Mouse (Mus musculus) neural tube, embryonic 11.5 days (tissue): ENCODE data around the gene Smad1. TPM values are rescaled to one million over a fixed set of nuclear protein-coding genes. Genes with fewer than 3 reads are reported as not detected.

Experiments
- ATAC-seq: fragments of 200-750 bp; cut with Nextera tagmentation; 2 replicates; pipeline ENCODE4 v1.8.0; 2017; ENCODE audit warnings: moderate number of reproducible peaks, mild to moderate bottlenecking, moderate TSS enrichment, moderate library complexity; ENCODE audit not compliant: insufficient read depth, low FRiP score, low TSS enrichment
- DNase-seq: peaks from one replicate; pipeline ENCODE4 v3.0.0-alpha.2; 2015; ENCODE audit warnings: low spot score
- H3K27ac ChIP-seq: fragments of 300-500 bp; sonication (generic); 2 replicates; pipeline ENCODE4 v1.5.1; 2014; ENCODE audit warnings: low read depth, mild to moderate bottlenecking, low read length
- H3K27me3 ChIP-seq: fragments of 300-500 bp; sonication (generic); 2 replicates; pipeline ENCODE4 v1.6.1; 2014; ENCODE audit warnings: mild to moderate bottlenecking, low read length, mixed read lengths; ENCODE audit not compliant: control insufficient read depth, insufficient read depth
- H3K36me3 ChIP-seq: fragments of 300-500 bp; sonication (generic); 2 replicates; pipeline ENCODE4 v1.6.1; 2014; ENCODE audit warnings: mild to moderate bottlenecking, low read length, moderate library complexity, mixed read lengths; ENCODE audit not compliant: control insufficient read depth, insufficient read depth
- H3K4me1 ChIP-seq: fragments of 300-500 bp; sonication (generic); 2 replicates; pipeline ENCODE4 v1.6.1; 2014; ENCODE audit warnings: low read length, mixed read lengths; ENCODE audit not compliant: control insufficient read depth, insufficient read depth
- H3K4me2 ChIP-seq: fragments of 300-500 bp; sonication (generic); 2 replicates; pipeline ENCODE4 v1.6.1; 2014; ENCODE audit warnings: low read depth, mild to moderate bottlenecking, moderate library complexity
- H3K4me3 ChIP-seq: fragments of 300-500 bp; sonication (generic); 2 replicates; pipeline ENCODE4 v1.5.1; 2014; ENCODE audit warnings: low read depth, low read length
- H3K9ac ChIP-seq: fragments of 300-500 bp; sonication (generic); 2 replicates; pipeline ENCODE4 v1.6.1; 2014; ENCODE audit warnings: mild to moderate bottlenecking, low read length
- H3K9me3 ChIP-seq: fragments of 300-500 bp; sonication (generic); 2 replicates; pipeline ENCODE4 v1.6.1; 2016; ENCODE audit warnings: low read length; ENCODE audit not compliant: control insufficient read depth
- WGBS: fragments of 180-500 bp; shearing (Covaris S2); extraction: QIAGEN DNeasy Blood & Tissue Kit; methylation state at CpG from one replicate; pipeline ENCODE4 v1.1.7; 2014; 5-methylcytosine and 5-hydroxymethylcytosine counted together
- polyA plus RNA-seq: library from polyadenylated mRNA; unstranded; fragments of >200 nt; fragmentation: Nextera tagmentation; extraction: Ambion mirVana; gene quantifications from 2 replicates; pipeline ENCODE4 v1.2.1, GENCODE M21; 2014

Gene Smad1
- polyA plus RNA-seq, 1 experiment from 2014 or later, result 72.5 TPM

GRCm38 (mm10) chr8:79369163-79369562 is 30.2 kb downstream of the Smad1 start:
- H3K36me3 ChIP-seq, result peaks cover 12% of the 10 kb centered on the region
- DNase-seq (no peak), ATAC-seq (no peak)
- no peak overlapping the region for H3K9ac ChIP-seq
- H3K4me1 ChIP-seq, result no peaks in the 10 kb centered on the region
- no peak overlapping the region for H3K4me2 ChIP-seq
- no peak overlapping the region for H3K4me3 ChIP-seq
- no peaks in the 10 kb centered on the region for H3K27me3 ChIP-seq
- 92% methylated on average over 6 of the region's 6 CpGs for WGBS
- H3K27ac ChIP-seq, result no peak overlapping the region
- H3K9me3 ChIP-seq, result no peaks in the 10 kb centered on the region

GRCm38 (mm10) chr8:79367959-79368358 is 31.4 kb downstream of the Smad1 start:
- Histone ChIP-seq H3K36me3 (peaks cover 12% of the 10 kb centered on the region), H3K9me3 (no peaks in the 10 kb centered on the region), H3K4me1 (no peaks in the 10 kb centered on the region), H3K9ac (no peak overlapping the region), H3K27ac (no peak overlapping the region), H3K4me3 (no peak overlapping the region), H3K4me2 (no peak overlapping the region), H3K27me3 (no peaks in the 10 kb centered on the region)
- 90% methylated on average over 4 of the region's 4 CpGs for WGBS
- ATAC-seq (no peak), DNase-seq (no peak)

DNA sequence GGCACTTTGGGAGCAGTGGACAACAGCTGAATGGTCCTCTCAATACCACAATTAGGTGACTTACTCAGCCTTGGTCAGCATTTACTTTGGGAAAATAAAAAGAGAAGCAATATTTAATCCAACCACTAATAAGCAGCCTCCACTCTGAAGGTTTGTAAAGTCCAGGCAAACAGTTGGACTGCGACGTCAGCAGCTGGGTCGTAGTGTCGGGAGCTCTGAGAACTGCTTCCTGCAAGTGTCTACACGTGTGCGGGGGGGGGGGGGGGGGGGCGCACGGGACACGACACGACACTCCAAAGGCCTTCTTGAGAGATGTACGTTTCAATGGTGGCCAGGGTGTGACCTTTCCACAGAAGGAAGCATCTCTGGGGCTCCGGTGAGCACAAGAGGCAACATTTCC is 32.0 kb downstream of the Smad1 start:
- no peaks in the 10 kb centered on the region for H3K27me3 ChIP-seq
- no peak for ATAC-seq
- H3K4me2 ChIP-seq, result no peak overlapping the region
- H3K36me3 ChIP-seq, result peaks cover 12% of the 10 kb centered on the region
- H3K27ac ChIP-seq, result no peak overlapping the region
- no peaks in the 10 kb centered on the region for H3K4me1 ChIP-seq
- no peak for DNase-seq
- H3K9ac ChIP-seq, result no peak overlapping the region
- 75% methylated on average over 10 of the region's 12 CpGs for WGBS
- no peaks in the 10 kb centered on the region for H3K9me3 ChIP-seq
- H3K4me3 ChIP-seq, result no peak overlapping the region

- H3K4me3 ChIP-seq, result no peak overlapping the region
- no peak overlapping the region for H3K27ac ChIP-seq
- WGBS, result 97% methylated on average over 9 of the region's 9 CpGs
- peaks cover 7% of the 10 kb centered on the region for H3K36me3 ChIP-seq
- H3K4me2 ChIP-seq, result no peak overlapping the region
- no peak for DNase-seq
- no peaks in the 10 kb centered on the region for H3K4me1 ChIP-seq
- no peaks in the 10 kb centered on the region for H3K27me3 ChIP-seq
- ATAC-seq, result no peak
- no peak overlapping the region for H3K9ac ChIP-seq
- H3K9me3 ChIP-seq, result no peaks in the 10 kb centered on the region
These were observed 33.1 kb downstream of the Smad1 start for GRCm38 (mm10) chr8:79366227-79366626.

- Histone ChIP-seq H3K4me2 (no peak overlapping the region), H3K4me3 (no peak overlapping the region), H3K9me3 (no peaks in the 10 kb centered on the region), H3K4me1 (no peaks in the 10 kb centered on the region), H3K27ac (no peak overlapping the region), H3K9ac (no peak overlapping the region), H3K27me3 (no peaks in the 10 kb centered on the region), H3K36me3 (peaks cover 7% of the 10 kb centered on the region)
- WGBS, result 93% methylated on average over 3 of the region's 3 CpGs
- no peak for ATAC-seq
- DNase-seq, result no peak
These were observed 33.6 kb downstream of the Smad1 start for GRCm38 (mm10) chr8:79365707-79366106.

- Histone ChIP-seq H3K4me2 (no peak overlapping the region), H3K36me3 (peaks cover 2% of the 10 kb centered on the region), H3K27ac (no peak overlapping the region), H3K27me3 (no peaks in the 10 kb centered on the region), H3K4me1 (no peaks in the 10 kb centered on the region), H3K9me3 (no peaks in the 10 kb centered on the region), H3K9ac (no peak overlapping the region), H3K4me3 (no peak overlapping the region)
- no peak for ATAC-seq
- no peak for DNase-seq
- WGBS, result 94% methylated on average over 8 of the region's 8 CpGs
These were observed 34.5 kb downstream of the Smad1 start for GRCm38 (mm10) chr8:79364806-79365205.

- 81% methylated on average over 2 of the region's 2 CpGs for WGBS
- no peak overlapping the region for H3K9ac ChIP-seq
- no peaks in the 10 kb centered on the region for H3K4me1 ChIP-seq
- no peak overlapping the region for H3K4me3 ChIP-seq
- H3K4me2 ChIP-seq, result no peak overlapping the region
- ATAC-seq, result no peak
- no peaks in the 10 kb centered on the region for H3K27me3 ChIP-seq
- H3K36me3 ChIP-seq, result no peaks in the 10 kb centered on the region
- no peaks in the 10 kb centered on the region for H3K9me3 ChIP-seq
- no peak overlapping the region for H3K27ac ChIP-seq
- no peak for DNase-seq
These were observed 36.9 kb downstream of the Smad1 start for GRCm38 (mm10) chr8:79362430-79362829.

- no peak for ATAC-seq
- DNase-seq, result no peak
- H3K4me1 ChIP-seq, result no peaks in the 10 kb centered on the region; the same call in 1 of the 2 replicates
- H3K27ac ChIP-seq, result no peak overlapping the region
- 55% methylated on average over 6 of the region's 6 CpGs for WGBS
- H3K9ac ChIP-seq, result no peak overlapping the region
- no peaks in the 10 kb centered on the region for H3K36me3 ChIP-seq
- H3K27me3 ChIP-seq, result no peaks in the 10 kb centered on the region
- no peaks in the 10 kb centered on the region for H3K9me3 ChIP-seq
- H3K4me2 ChIP-seq, result no peak overlapping the region
- H3K4me3 ChIP-seq, result no peak overlapping the region
These were observed 38.4 kb downstream of the Smad1 start for GRCm38 (mm10) chr8:79360774-79361527.

DNA sequence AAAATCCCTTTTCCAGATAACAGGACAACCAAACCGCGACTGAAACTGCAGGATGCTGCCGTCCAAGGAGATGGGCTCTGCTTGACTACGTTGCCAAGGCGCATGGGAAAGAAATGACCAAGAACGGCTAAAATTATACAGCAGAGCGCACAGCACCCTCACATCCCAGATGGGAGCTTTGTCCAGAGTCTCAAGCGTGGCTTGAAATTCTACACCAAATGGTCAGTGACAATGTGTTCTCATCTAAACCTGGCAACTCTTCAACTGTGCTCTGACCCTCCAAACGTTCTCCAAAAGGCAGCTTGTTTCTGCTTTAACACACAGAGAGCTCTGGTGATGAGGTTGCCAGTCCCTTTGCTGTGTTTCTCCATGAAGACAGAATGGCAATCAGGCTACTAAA is 39.0 kb downstream of the Smad1 start:
- H3K27ac ChIP-seq, result no peak overlapping the region
- H3K4me1 ChIP-seq, result no peaks in the 10 kb centered on the region; the same call in 1 of the 2 replicates

More for the DNA sequence above, 39.0 kb downstream of the Smad1 start:
- no peak overlapping the region for H3K9ac ChIP-seq
- H3K4me2 ChIP-seq, result no peak overlapping the region
- H3K4me3 ChIP-seq, result no peak overlapping the region
- 49% methylated on average over 9 of the region's 9 CpGs for WGBS
- DNase-seq (no peak), ATAC-seq (no peak)
- H3K9me3 ChIP-seq, result no peaks in the 10 kb centered on the region
- no peaks in the 10 kb centered on the region for H3K36me3 ChIP-seq
- H3K27me3 ChIP-seq, result no peaks in the 10 kb centered on the region
